ENCODE assay signal across 27 mouse cellular contexts in the genomic region with DNA sequence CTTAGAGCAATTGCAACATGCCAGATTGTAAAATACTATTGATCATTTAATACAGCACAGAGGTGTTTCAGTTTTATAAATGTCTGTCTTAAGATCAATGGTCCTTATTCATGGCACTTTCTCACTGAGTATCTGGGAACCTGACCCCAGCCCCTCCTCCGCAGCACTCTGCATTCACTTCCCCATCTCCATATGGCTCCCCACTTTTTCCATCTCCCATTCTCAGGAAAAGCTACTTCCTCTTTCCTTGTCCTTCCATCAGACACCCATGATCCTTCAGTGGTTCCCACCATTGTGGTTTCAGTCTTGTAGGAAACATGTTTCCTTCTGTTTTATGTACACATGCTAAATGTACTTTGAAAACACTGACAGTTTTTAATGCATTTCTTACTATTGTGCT.
"Had no signal": no experiment of that assay in that cellular context is flagged by ENCODE, and none has a peak within 500 bp of the region (broad histone marks: within the 10 kb centered on the region; RNA-seq: fewer than 3 reads in every experiment).

No protein-coding gene starts in this region.

- H3K4me3 ChIP-seq: gastrocnemius, adult 2 months; heart, adult 2 months; heart, embryonic 13.5 days; heart, embryonic 15.5 days; hindbrain, embryonic 13.5 days; hindbrain, embryonic 15.5 days; kidney, embryonic 15.5 days; limb, embryonic 13.5 days; limb, embryonic 15.5 days; liver, embryonic 12.5 days had no signal

- H3K4me1 ChIP-seq: liver, embryonic 12.5 days had no signal

- ATAC-seq: hindbrain, postnatal 0 days; intestine, embryonic 16.5 days; liver, embryonic 12.5 days had no signal

- H3K36me3 ChIP-seq: heart, embryonic 13.5 days; heart, embryonic 15.5 days; hindbrain, embryonic 13.5 days; hindbrain, embryonic 15.5 days; kidney, embryonic 15.5 days; limb, embryonic 13.5 days; limb, embryonic 15.5 days; liver, embryonic 12.5 days had no signal

- H3K9me3 ChIP-seq: heart, embryonic 13.5 days; heart, embryonic 15.5 days; hindbrain, embryonic 13.5 days; hindbrain, embryonic 15.5 days; kidney, embryonic 15.5 days; limb, embryonic 13.5 days; limb, embryonic 15.5 days; liver, embryonic 12.5 days had no signal

- DNase-seq: gastrocnemius, adult 2 months; gastrocnemius, postnatal 10 days; gastrocnemius, postnatal 25 days; heart, adult 11 months; heart, adult 2 months; heart, postnatal 14 days; heart, postnatal 36 days; kidney, adult 11 months; kidney, adult 2 months; kidney, adult 9 months; kidney, postnatal 14 days; kidney, postnatal 4 days; layer of hippocampus, adult 9-11 months; layer of hippocampus, postnatal 36 days; left cerebral cortex, postnatal 4 days had no signal

- H3K27ac ChIP-seq: gastrocnemius, adult 2 months; heart, adult 2 months; heart, embryonic 13.5 days; heart, embryonic 15.5 days; hindbrain, embryonic 13.5 days; hindbrain, embryonic 15.5 days; hindbrain, postnatal 0 days; kidney, embryonic 15.5 days; kidney, postnatal 0 days; limb, embryonic 13.5 days; limb, embryonic 15.5 days; liver, embryonic 12.5 days had no signal

- H3K27me3 ChIP-seq: heart, embryonic 13.5 days; heart, embryonic 15.5 days; hindbrain, embryonic 13.5 days; hindbrain, embryonic 15.5 days; kidney, embryonic 15.5 days; limb, embryonic 13.5 days; limb, embryonic 15.5 days; liver, embryonic 12.5 days had no signal

- H3K9ac ChIP-seq: heart, embryonic 13.5 days; heart, embryonic 15.5 days; hindbrain, embryonic 13.5 days; hindbrain, embryonic 15.5 days; kidney, embryonic 15.5 days; limb, embryonic 13.5 days; limb, embryonic 15.5 days; liver, embryonic 12.5 days had no signal

- H3K4me2 ChIP-seq: heart, embryonic 11.5 days; heart, embryonic 13.5 days; heart, embryonic 15.5 days; hindbrain, embryonic 13.5 days; hindbrain, embryonic 15.5 days; kidney, embryonic 15.5 days; limb, embryonic 13.5 days; limb, embryonic 15.5 days; liver, embryonic 12.5 days had no signal
